Mouse (Mus musculus) bone marrow, adult 2 months (tissue): ENCODE data around the gene Megf11.

ENCODE experiments used
- CTCF ChIP-seq: fragments of 200-500 bp; IDR thresholded peaks from 2 replicates; pipeline ENCODE4 v1.5.1; 2011; ENCODE audit warnings: low read length, control low read depth; ENCODE audit not compliant: control insufficient read depth, insufficient read depth
- POLR2A ChIP-seq: fragments of 200-500 bp; IDR thresholded peaks from 2 replicates; pipeline ENCODE4 v1.6.1; 2011; ENCODE audit warnings: low read depth, mild to moderate bottlenecking, control low read depth, low read length, borderline replicate concordance; ENCODE audit not compliant: control insufficient read depth

GRCm38 (mm10) chr9:64736639-64737405 is 351.4 kb downstream of the Megf11 start:
- no peak for TF ChIP-seq POLR2A
- TF ChIP-seq CTCF: peak; percentile 3; the same call in 1 of the 2 replicates
